Mouse (Mus musculus): ENCODE measurements around the gene Olfr1101. TPM values are rescaled to one million over a fixed set of nuclear protein-coding genes. Genes with fewer than 3 reads are reported as not detected.

Gene Olfr1101
- polyA plus RNA-seq (2014; fragmentation: Illumina TruSeq; extraction: RNeasy Lipid Tissue Mini Kit (QIAGEN cat#74804); ENCODE audit: low read depth, low replicate concordance), result not detected

DNA sequence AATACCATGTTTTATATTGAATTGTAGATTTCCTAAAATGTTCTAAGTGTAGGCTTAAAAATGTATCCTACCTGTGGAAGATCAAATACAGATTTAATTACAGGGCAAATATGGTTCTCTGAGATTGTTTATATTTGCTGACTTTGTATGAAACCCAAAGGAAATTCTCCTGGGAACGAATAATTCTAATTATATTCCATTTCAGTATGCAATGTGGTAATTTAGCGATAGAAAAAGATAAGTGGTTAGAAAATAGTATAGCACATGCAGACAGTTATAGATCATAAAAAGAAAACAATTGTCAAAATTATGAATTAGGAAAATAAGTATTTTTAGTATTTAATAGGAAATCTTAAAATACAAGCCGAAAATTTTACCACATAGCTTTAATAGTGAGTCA is at the start of gene Olfr1101:
Gene Olfr1101, minus strand, starts transcription at position 101 of the 400 bp plus-strand sequence.

DNA sequence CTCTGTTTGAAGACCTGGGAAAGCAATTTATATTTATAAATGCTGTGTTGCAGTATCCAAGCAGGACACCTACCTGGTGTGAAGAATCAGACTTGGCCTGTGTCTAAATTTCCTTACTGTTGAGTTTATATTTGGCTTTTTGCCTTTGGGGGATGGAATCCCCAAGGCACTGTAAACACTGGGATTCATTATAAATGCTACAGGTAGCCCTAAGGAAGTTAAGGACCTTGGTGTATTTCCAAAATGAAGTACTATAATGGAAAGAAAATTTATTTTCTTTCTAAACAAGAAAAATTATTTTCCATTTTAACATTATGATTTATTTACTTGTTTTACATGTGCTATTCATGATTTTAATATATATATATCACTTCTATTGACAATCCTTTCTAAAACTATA is 45.4 kb upstream of the Olfr1101 start, which contains the start of gene Olfr1105:
Gene Olfr1105, minus strand, starts transcription at position 101 of the 400 bp plus-strand sequence.

DNA sequence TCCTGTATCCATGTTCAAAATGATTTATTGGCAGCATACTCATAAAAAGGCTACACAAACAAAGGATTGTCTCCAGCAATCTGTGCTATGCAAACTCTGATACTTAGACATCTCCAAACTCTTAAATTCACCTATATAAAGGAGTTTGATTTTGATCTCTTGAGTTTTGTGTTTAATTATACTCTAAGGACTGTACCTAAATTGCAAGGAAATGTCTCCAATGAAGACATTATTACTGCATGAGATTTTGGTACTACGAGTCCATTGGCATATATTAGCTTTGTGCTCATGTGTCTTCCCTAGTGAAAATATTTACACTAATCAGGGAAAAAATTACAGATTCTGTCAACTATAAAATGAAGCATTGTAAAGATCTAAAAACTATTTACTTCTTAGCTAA is 36.0 kb upstream of the Olfr1101 start, which contains the start of gene Olfr1104:
Gene Olfr1104, minus strand, starts transcription at position 101 of the 400 bp plus-strand sequence.

DNA sequence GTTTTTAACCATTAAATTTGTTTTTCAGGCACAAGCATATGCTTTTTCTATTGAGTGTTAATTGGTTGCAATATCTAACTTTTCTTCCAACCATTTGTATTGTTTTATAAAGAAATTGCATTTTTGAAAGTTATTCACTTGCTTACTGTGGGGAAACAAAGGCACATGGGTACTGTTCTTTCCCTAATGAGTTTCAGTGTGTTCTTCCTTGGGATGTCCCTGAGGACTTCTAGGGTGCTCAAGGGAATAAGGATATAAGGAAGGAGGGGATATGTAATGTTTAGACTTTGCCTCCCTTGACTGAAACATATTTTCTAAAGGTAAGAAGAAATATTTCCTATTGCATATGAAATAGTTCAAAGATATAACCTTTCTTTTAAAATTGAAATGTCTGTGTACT is 7.1 kb upstream of the Olfr1101 start, which contains the start of gene Olfr1102:
Gene Olfr1102, plus strand, starts transcription at position 301 of the 400 bp plus-strand sequence.

DNA sequence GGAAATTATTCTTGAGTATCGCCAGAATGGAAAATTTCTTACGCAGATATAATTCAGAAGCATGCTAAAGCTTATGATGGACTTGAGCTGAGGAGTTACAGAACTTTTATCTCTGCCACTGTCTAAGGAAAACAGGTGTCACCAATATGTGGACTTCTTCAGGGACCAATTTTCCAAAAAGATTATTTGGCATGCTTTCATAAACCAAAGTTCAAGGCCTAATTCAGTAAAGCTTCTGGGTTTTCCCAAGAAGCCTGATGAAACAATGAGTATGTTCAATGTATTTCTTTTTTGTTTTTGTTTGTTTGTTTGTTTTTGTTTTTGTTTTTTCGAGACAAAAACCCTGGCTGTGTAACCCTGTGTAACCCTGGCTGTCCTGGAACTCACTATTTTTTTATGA is 11.2 kb downstream of the Olfr1101 start, which contains the start of gene Olfr1100:
Gene Olfr1100, minus strand, starts transcription at position 101 of the 400 bp plus-strand sequence.

DNA sequence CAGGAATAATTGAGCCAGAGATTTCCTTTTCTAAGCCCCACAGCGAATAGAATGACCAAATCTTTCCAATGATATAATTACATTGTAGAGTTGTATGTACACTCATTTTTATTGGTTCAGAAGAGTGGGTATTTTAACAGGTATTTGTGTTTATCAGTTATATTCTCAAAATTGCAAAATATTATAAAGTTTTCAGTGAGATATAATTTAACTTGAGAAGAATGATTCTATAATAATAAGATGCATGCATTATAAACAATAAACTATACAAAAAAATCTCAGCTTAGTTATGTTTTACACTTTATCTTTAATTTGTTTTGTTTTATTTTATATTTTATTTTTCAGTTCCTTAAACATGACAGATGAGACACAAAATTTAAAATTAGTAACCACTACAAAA is 30.4 kb downstream of the Olfr1101 start, which contains the start of gene Olfr1099:
Gene Olfr1099, minus strand, starts transcription at position 101 of the 400 bp plus-strand sequence.

Other genes with a start within 250 kb of the Olfr1101 start
- gene Olfr1090, start 232.2 kb downstream of the Olfr1101 start, polyA plus RNA-seq (2014; fragmentation: Illumina TruSeq; extraction: RNeasy Lipid Tissue Mini Kit (QIAGEN cat#74804); ENCODE audit: low read depth, low replicate concordance), result not detected
- not detected for gene Olfr1093, start 208.7 kb downstream of the Olfr1101 start, polyA plus RNA-seq (2014; fragmentation: Illumina TruSeq; extraction: RNeasy Lipid Tissue Mini Kit (QIAGEN cat#74804); ENCODE audit: low read depth, low replicate concordance)
- not detected for gene Olfr141, start 181.2 kb downstream of the Olfr1101 start, polyA plus RNA-seq (2014; fragmentation: Illumina TruSeq; extraction: RNeasy Lipid Tissue Mini Kit (QIAGEN cat#74804); ENCODE audit: low read depth, low replicate concordance)
- gene Olfr1094, start 166.6 kb downstream of the Olfr1101 start, polyA plus RNA-seq (2014; fragmentation: Illumina TruSeq; extraction: RNeasy Lipid Tissue Mini Kit (QIAGEN cat#74804); ENCODE audit: low read depth, low replicate concordance), result not detected
- not detected for gene Olfr1095, start 139.5 kb downstream of the Olfr1101 start, polyA plus RNA-seq (2014; fragmentation: Illumina TruSeq; extraction: RNeasy Lipid Tissue Mini Kit (QIAGEN cat#74804); ENCODE audit: low read depth, low replicate concordance)
- not detected for gene Gm13723, start 116.4 kb downstream of the Olfr1101 start, polyA plus RNA-seq (2014; fragmentation: Illumina TruSeq; extraction: RNeasy Lipid Tissue Mini Kit (QIAGEN cat#74804); ENCODE audit: low read depth, low replicate concordance)
- not detected for gene Olfr1097, start 99.0 kb downstream of the Olfr1101 start, polyA plus RNA-seq (2014; fragmentation: Illumina TruSeq; extraction: RNeasy Lipid Tissue Mini Kit (QIAGEN cat#74804); ENCODE audit: low read depth, low replicate concordance)
- gene Olfr1098, start 66.7 kb downstream of the Olfr1101 start, polyA plus RNA-seq (2014; fragmentation: Illumina TruSeq; extraction: RNeasy Lipid Tissue Mini Kit (QIAGEN cat#74804); ENCODE audit: low read depth, low replicate concordance), result not detected
- gene Olfr1099, start 30.5 kb downstream of the Olfr1101 start, polyA plus RNA-seq (2014; fragmentation: Illumina TruSeq; extraction: RNeasy Lipid Tissue Mini Kit (QIAGEN cat#74804); ENCODE audit: low read depth, low replicate concordance), result not detected
- gene Olfr1100, start 11.3 kb downstream of the Olfr1101 start, polyA plus RNA-seq (2014; fragmentation: Illumina TruSeq; extraction: RNeasy Lipid Tissue Mini Kit (QIAGEN cat#74804); ENCODE audit: low read depth, low replicate concordance), result not detected
- not detected for gene Olfr1102, start 7.2 kb upstream of the Olfr1101 start, polyA plus RNA-seq (2014; fragmentation: Illumina TruSeq; extraction: RNeasy Lipid Tissue Mini Kit (QIAGEN cat#74804); ENCODE audit: low read depth, low replicate concordance)
- not detected for gene Olfr1104, start 35.9 kb upstream of the Olfr1101 start, polyA plus RNA-seq (2014; fragmentation: Illumina TruSeq; extraction: RNeasy Lipid Tissue Mini Kit (QIAGEN cat#74804); ENCODE audit: low read depth, low replicate concordance)
- not detected for gene Olfr1105, start 45.3 kb upstream of the Olfr1101 start, polyA plus RNA-seq (2014; fragmentation: Illumina TruSeq; extraction: RNeasy Lipid Tissue Mini Kit (QIAGEN cat#74804); ENCODE audit: low read depth, low replicate concordance)
- gene Olfr1106, start 61.1 kb upstream of the Olfr1101 start, polyA plus RNA-seq (2014; fragmentation: Illumina TruSeq; extraction: RNeasy Lipid Tissue Mini Kit (QIAGEN cat#74804); ENCODE audit: low read depth, low replicate concordance), result not detected
- gene Olfr1107, start 84.6 kb upstream of the Olfr1101 start, polyA plus RNA-seq (2014; fragmentation: Illumina TruSeq; extraction: RNeasy Lipid Tissue Mini Kit (QIAGEN cat#74804); ENCODE audit: low read depth, low replicate concordance), result not detected
- gene Olfr1109, start 104.8 kb upstream of the Olfr1101 start, polyA plus RNA-seq (2014; fragmentation: Illumina TruSeq; extraction: RNeasy Lipid Tissue Mini Kit (QIAGEN cat#74804); ENCODE audit: low read depth, low replicate concordance), result not detected
- gene Olfr259, start 123.3 kb upstream of the Olfr1101 start, polyA plus RNA-seq (2014; fragmentation: Illumina TruSeq; extraction: RNeasy Lipid Tissue Mini Kit (QIAGEN cat#74804); ENCODE audit: low read depth, low replicate concordance), result not detected
- not detected for gene Olfr1110, start 149.1 kb upstream of the Olfr1101 start, polyA plus RNA-seq (2014; fragmentation: Illumina TruSeq; extraction: RNeasy Lipid Tissue Mini Kit (QIAGEN cat#74804); ENCODE audit: low read depth, low replicate concordance)
- not detected for gene Olfr1111, start 161.4 kb upstream of the Olfr1101 start, polyA plus RNA-seq (2014; fragmentation: Illumina TruSeq; extraction: RNeasy Lipid Tissue Mini Kit (QIAGEN cat#74804); ENCODE audit: low read depth, low replicate concordance)
- gene Olfr1112, start 196.6 kb upstream of the Olfr1101 start, polyA plus RNA-seq (2014; fragmentation: Illumina TruSeq; extraction: RNeasy Lipid Tissue Mini Kit (QIAGEN cat#74804); ENCODE audit: low read depth, low replicate concordance), result not detected
- not detected for gene Olfr1113, start 217.7 kb upstream of the Olfr1101 start, polyA plus RNA-seq (2014; fragmentation: Illumina TruSeq; extraction: RNeasy Lipid Tissue Mini Kit (QIAGEN cat#74804); ENCODE audit: low read depth, low replicate concordance)